Mouse (Mus musculus): ENCODE measurements around the gene Klhl42. TPM values are rescaled to one million over a fixed set of nuclear protein-coding genes. Genes with fewer than 3 reads are reported as not detected.

Gene Klhl42
- polyA plus RNA-seq, 1 experiment from 2014 or later: 7.2 TPM

DNA sequence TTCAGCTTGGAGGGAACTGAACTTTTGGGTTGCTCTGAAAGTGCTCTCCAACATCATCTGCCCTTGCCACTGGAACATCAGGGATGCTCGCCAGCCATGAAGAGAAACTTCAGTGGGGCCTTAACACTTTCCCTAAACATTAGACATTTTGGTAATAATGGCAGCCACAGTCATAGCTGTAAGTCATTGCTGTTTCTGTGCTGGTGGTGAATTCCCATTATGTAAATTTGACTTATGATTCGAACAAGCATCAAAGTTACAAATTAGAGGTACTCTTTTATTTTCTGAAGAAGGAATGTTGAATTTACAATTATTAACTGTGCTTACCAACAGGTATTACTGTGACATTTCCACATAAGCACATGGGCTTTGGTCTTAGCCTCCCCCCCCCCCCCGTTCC lies 27.0 kb downstream of the Klhl42 start:
- Histone ChIP-seq H3K4me3 (ENCODE audit: low read length) (no peak overlapping the region), H3K9me3 (ENCODE audit: control insufficient read depth, low read length) (no peaks in the 10 kb centered on the region), H3K4me2 (replicated peaks; ENCODE audit: low read depth, low read length) (no peak overlapping the region), H3K9ac (ENCODE audit: low read depth, low read length) (no peak overlapping the region), H3K4me1 (ENCODE audit: control insufficient read depth, insufficient read depth, low read length) (no peaks in the 10 kb centered on the region), H3K27me3 (ENCODE audit: control insufficient read depth, insufficient read depth, low read length) (no peaks in the 10 kb centered on the region), H3K27ac (ENCODE audit: low read depth, low read length) (no peak overlapping the region), H3K36me3 (ENCODE audit: control insufficient read depth, insufficient read depth, low read length) (no peaks in the 10 kb centered on the region)
- WGBS: 87% methylated on average over 3 of the region's 3 CpGs
- ATAC-seq (ENCODE audit: low FRiP score, low TSS enrichment): no peak

DNA sequence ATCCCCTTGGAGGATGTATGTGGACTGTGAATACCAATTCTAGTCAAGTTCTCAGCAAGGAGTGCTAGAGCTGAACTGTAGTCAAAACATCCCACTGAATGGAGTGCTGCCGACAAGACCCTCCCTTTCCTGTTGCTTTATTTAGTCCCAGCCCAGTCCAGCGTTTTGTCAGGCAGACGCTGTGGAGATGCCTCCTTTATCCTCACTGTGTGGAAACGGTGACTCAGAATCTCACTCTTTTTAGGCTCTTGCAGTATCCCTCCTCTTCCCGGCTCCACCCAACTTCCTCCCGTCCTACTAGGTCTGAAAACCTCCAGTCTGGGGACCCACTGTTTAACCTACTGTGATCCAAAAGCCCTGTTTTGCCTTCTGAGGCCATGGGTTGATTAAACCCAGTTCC lies 30.1 kb downstream of the Klhl42 start:
- H3K4me3 ChIP-seq (ENCODE audit: low read length): no peak overlapping the region
- H3K27me3 ChIP-seq (ENCODE audit: control insufficient read depth, insufficient read depth, low read length): no peaks in the 10 kb centered on the region
- H3K4me2 ChIP-seq (replicated peaks; ENCODE audit: low read depth, low read length): no peak overlapping the region
- ATAC-seq (ENCODE audit: low FRiP score, low TSS enrichment): no peak
- no peak overlapping the region for H3K9ac ChIP-seq (ENCODE audit: low read depth, low read length)
- H3K9me3 ChIP-seq (ENCODE audit: control insufficient read depth, low read length): no peaks in the 10 kb centered on the region
- H3K4me1 ChIP-seq (ENCODE audit: control insufficient read depth, insufficient read depth, low read length): no peaks in the 10 kb centered on the region
- H3K36me3 ChIP-seq (ENCODE audit: control insufficient read depth, insufficient read depth, low read length): no peaks in the 10 kb centered on the region
- H3K27ac ChIP-seq (ENCODE audit: low read depth, low read length): no peak overlapping the region
- 61% methylated on average over 6 of the region's 6 CpGs for WGBS

DNA sequence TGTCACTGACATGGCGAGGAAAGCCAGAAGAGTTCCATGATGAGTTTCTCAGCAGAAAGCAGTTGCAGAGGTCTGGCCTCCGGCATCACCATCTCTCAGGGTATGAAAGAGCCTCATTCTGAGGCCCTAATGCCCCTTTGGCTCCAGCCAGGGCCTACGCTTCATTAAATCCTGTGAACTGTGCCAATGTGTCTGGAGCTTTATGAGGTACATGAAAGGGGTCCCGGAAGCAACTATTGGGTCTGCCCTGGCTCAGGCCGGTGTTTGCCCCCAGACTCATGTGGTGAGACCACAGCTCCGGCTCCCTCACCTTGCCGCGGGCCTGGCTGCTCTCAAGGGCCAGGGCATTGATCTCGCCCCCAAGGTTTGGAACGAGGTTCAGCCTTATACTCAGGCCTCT lies 36.1 kb downstream of the Klhl42 start:
- no peak overlapping the region for H3K4me3 ChIP-seq (ENCODE audit: low read length)
- no peaks in the 10 kb centered on the region for H3K4me1 ChIP-seq (ENCODE audit: control insufficient read depth, insufficient read depth, low read length)
- WGBS: 82% methylated on average over 10 of the region's 10 CpGs
- no peak overlapping the region for H3K27ac ChIP-seq (ENCODE audit: low read depth, low read length)
- no peak overlapping the region for H3K4me2 ChIP-seq (replicated peaks; ENCODE audit: low read depth, low read length)
- H3K27me3 ChIP-seq (ENCODE audit: control insufficient read depth, insufficient read depth, low read length): no peaks in the 10 kb centered on the region
- ATAC-seq (ENCODE audit: low FRiP score, low TSS enrichment): no peak
- no peaks in the 10 kb centered on the region for H3K9me3 ChIP-seq (ENCODE audit: control insufficient read depth, low read length)
- H3K36me3 ChIP-seq (ENCODE audit: control insufficient read depth, insufficient read depth, low read length): no peaks in the 10 kb centered on the region
- no peak overlapping the region for H3K9ac ChIP-seq (ENCODE audit: low read depth, low read length)

DNA sequence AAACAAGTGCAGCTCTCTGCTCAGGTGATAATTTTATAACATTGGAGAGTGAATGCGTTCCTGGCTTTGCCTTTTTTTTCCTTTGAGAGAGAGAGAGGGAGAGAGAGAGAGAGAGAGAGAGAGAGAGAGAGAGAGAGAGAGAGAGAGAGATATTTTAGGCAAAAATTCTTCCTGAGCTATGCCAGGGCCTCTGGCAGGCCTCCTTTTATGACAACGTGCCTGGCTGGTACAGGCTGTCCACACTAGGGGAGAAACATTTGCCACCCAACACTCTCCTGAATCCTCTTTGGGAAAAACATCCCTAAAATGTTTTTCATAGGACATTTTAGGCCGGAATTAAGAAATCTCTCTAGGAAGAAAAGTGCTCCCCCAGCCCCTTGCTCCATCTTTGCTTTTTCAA lies 47.1 kb downstream of the Klhl42 start:
- WGBS: 84% methylated on average over 3 of the region's 3 CpGs
- H3K4me1 ChIP-seq (ENCODE audit: control insufficient read depth, insufficient read depth, low read length): no peaks in the 10 kb centered on the region
- ATAC-seq (ENCODE audit: low FRiP score, low TSS enrichment): no peak
- no peak overlapping the region for H3K27ac ChIP-seq (ENCODE audit: low read depth, low read length)
- no peak overlapping the region for H3K9ac ChIP-seq (ENCODE audit: low read depth, low read length)
- no peaks in the 10 kb centered on the region for H3K9me3 ChIP-seq (ENCODE audit: control insufficient read depth, low read length)
- no peaks in the 10 kb centered on the region for H3K27me3 ChIP-seq (ENCODE audit: control insufficient read depth, insufficient read depth, low read length)
- H3K4me3 ChIP-seq (ENCODE audit: low read length): no peak overlapping the region
- no peaks in the 10 kb centered on the region for H3K36me3 ChIP-seq (ENCODE audit: control insufficient read depth, insufficient read depth, low read length)
- no peak overlapping the region for H3K4me2 ChIP-seq (replicated peaks; ENCODE audit: low read depth, low read length)

DNA sequence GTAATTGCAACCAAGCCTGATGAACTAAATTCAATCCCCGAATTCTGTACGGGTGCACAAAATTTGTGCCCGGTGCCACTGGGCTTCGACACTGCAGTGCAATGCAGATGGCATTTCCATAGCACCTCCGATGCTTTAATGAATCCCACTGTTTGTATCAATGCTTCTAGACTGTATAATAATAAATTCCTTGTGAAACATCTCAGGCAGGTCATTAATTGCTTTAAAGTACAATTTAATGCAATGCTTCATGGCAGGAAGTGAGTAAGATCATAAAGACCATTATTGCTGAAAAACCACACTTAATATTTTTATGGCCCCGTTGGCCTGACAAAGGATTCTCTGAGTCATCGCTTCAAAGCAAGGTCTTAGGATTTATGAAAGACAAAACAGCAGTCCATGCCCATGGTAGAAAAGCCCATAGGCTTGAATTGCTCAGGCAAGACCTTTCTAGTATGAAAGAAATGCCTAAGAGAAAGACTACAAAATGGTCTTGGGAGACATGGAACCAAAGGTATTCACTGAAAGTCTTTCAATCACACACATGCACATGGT lies 49.5 kb downstream of the Klhl42 start:
- Histone ChIP-seq H3K4me3 (ENCODE audit: low read length) (no peak overlapping the region), H3K27me3 (ENCODE audit: control insufficient read depth, insufficient read depth, low read length) (no peaks in the 10 kb centered on the region), H3K27ac (ENCODE audit: low read depth, low read length) (no peak overlapping the region), H3K36me3 (ENCODE audit: control insufficient read depth, insufficient read depth, low read length) (no peaks in the 10 kb centered on the region), H3K4me1 (ENCODE audit: control insufficient read depth, insufficient read depth, low read length) (no peaks in the 10 kb centered on the region), H3K4me2 (replicated peaks; ENCODE audit: low read depth, low read length) (no peak overlapping the region), H3K9ac (ENCODE audit: low read depth, low read length) (no peak overlapping the region), H3K9me3 (ENCODE audit: control insufficient read depth, low read length) (no peaks in the 10 kb centered on the region)
- ATAC-seq (ENCODE audit: low FRiP score, low TSS enrichment): no peak
- WGBS: 88% methylated on average over 7 of the region's 7 CpGs

DNA sequence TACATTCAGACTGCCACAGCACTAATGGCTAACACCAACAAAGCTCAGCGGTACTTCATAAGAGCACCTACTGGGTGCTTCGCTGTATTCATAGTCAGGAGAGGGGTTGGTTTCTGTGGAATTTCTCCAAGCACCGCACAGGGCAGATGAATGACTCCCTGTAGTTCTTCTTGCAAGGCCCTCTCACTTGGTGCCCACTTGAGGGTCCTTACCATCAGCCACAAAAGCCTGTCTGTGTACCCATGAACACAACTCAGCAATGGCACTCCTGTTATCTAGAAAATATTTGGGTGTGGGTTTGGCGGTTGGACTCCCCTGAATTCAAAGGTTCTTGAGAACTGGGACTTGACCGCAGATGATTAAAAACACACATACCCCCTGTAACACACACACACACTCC lies 53.5 kb downstream of the Klhl42 start:
- H3K9me3 ChIP-seq (ENCODE audit: control insufficient read depth, low read length): no peaks in the 10 kb centered on the region
- no peaks in the 10 kb centered on the region for H3K36me3 ChIP-seq (ENCODE audit: control insufficient read depth, insufficient read depth, low read length)
- 88% methylated on average over 5 of the region's 5 CpGs for WGBS
- no peaks in the 10 kb centered on the region for H3K4me1 ChIP-seq (ENCODE audit: control insufficient read depth, insufficient read depth, low read length)
- H3K27me3 ChIP-seq (ENCODE audit: control insufficient read depth, insufficient read depth, low read length): no peaks in the 10 kb centered on the region
- no peak overlapping the region for H3K4me3 ChIP-seq (ENCODE audit: low read length)
- H3K9ac ChIP-seq (ENCODE audit: low read depth, low read length): no peak overlapping the region
- no peak overlapping the region for H3K4me2 ChIP-seq (replicated peaks; ENCODE audit: low read depth, low read length)
- H3K27ac ChIP-seq (ENCODE audit: low read depth, low read length): no peak overlapping the region
- no peak for ATAC-seq (ENCODE audit: low FRiP score, low TSS enrichment)

DNA sequence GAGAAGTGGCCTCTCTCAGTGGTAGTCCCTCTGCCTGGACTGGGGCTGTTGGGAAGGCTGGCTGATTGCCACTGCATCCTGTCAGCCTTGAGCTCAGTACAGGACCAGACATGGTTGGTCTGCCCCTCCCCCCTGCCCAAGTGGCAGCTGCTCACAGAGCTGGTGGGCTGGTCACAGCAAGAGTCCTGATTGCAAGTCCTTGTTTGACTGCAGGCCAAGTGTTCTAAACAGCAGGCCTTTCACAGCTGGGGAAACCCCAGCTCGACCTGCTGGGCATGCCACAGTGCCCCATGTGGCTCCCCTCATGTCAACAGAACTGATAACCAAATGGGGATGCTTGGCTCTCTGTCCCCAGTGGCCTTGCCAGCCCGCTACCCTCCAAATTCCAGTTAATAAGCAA lies 54.1 kb downstream of the Klhl42 start:
- H3K27me3 ChIP-seq (ENCODE audit: control insufficient read depth, insufficient read depth, low read length): no peaks in the 10 kb centered on the region
- no peak overlapping the region for H3K27ac ChIP-seq (ENCODE audit: low read depth, low read length)
- no peak overlapping the region for H3K4me3 ChIP-seq (ENCODE audit: low read length)
- H3K4me1 ChIP-seq (ENCODE audit: control insufficient read depth, insufficient read depth, low read length): no peaks in the 10 kb centered on the region
- WGBS: 21% methylated on average over 2 of the region's 2 CpGs
- no peaks in the 10 kb centered on the region for H3K9me3 ChIP-seq (ENCODE audit: control insufficient read depth, low read length)
- no peak overlapping the region for H3K4me2 ChIP-seq (replicated peaks; ENCODE audit: low read depth, low read length)
- no peaks in the 10 kb centered on the region for H3K36me3 ChIP-seq (ENCODE audit: control insufficient read depth, insufficient read depth, low read length)
- H3K9ac ChIP-seq (ENCODE audit: low read depth, low read length): no peak overlapping the region
- ATAC-seq (ENCODE audit: low FRiP score, low TSS enrichment): no peak; the same call in 1 of the 2 replicates

DNA sequence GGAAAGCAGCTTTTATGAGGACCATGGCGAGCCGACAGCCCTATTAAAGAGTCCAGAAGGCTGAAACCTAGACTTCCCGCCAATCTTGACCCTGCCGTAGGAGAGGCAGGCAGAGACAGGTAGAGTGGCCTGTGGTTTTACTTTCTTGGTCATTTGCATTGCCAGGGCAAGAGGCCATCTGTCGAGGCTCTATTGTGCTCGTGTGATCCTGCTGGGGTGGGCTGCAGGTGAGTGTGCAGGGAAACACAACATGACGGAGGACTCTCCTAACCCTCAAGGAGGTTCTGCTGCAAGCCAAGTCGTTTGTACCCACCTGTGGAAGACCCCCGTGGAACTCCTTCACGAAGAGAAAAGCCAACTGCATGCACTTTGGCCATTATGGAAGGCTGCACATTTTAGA lies 54.6 kb downstream of the Klhl42 start:
- Histone ChIP-seq H3K36me3 (ENCODE audit: control insufficient read depth, insufficient read depth, low read length) (no peaks in the 10 kb centered on the region), H3K4me3 (ENCODE audit: low read length) (no peak overlapping the region), H3K4me2 (replicated peaks; ENCODE audit: low read depth, low read length) (no peak overlapping the region), H3K4me1 (ENCODE audit: control insufficient read depth, insufficient read depth, low read length) (no peaks in the 10 kb centered on the region), H3K27ac (ENCODE audit: low read depth, low read length) (no peak overlapping the region), H3K9ac (ENCODE audit: low read depth, low read length) (no peak overlapping the region), H3K27me3 (ENCODE audit: control insufficient read depth, insufficient read depth, low read length) (no peaks in the 10 kb centered on the region), H3K9me3 (ENCODE audit: control insufficient read depth, low read length) (no peaks in the 10 kb centered on the region)
- ATAC-seq (ENCODE audit: low FRiP score, low TSS enrichment): no peak
- WGBS: 69% methylated on average over 10 of the region's 10 CpGs

DNA sequence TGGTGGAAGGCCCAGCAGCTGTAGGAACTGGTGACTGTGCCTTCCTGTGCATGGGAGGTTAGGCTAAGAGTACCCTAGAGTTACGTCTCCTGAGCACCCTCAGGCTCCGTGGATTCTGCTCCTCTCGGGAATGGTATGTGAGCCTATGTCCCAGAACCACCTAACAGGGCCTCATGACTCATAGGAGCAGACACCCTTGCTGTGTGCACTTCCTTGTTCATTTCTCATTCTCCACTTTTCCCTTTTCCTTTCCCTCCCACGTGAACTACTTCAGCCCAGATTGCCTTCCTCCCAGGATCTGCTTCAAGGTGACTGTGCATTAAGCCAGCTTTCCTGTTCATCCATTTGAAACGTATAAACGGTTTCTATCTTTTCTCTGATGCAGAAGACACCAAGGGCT lies 59.9 kb downstream of the Klhl42 start:
- H3K27me3 ChIP-seq (ENCODE audit: control insufficient read depth, insufficient read depth, low read length): no peaks in the 10 kb centered on the region
- no peak overlapping the region for H3K9ac ChIP-seq (ENCODE audit: low read depth, low read length)
- H3K4me2 ChIP-seq (replicated peaks; ENCODE audit: low read depth, low read length): no peak overlapping the region
- 78% methylated on average over 6 of the region's 6 CpGs for WGBS
- H3K9me3 ChIP-seq (ENCODE audit: control insufficient read depth, low read length): no peaks in the 10 kb centered on the region
- no peak overlapping the region for H3K27ac ChIP-seq (ENCODE audit: low read depth, low read length)
- no peak for ATAC-seq (ENCODE audit: low FRiP score, low TSS enrichment)
- no peaks in the 10 kb centered on the region for H3K4me1 ChIP-seq (ENCODE audit: control insufficient read depth, insufficient read depth, low read length)
- no peaks in the 10 kb centered on the region for H3K36me3 ChIP-seq (ENCODE audit: control insufficient read depth, insufficient read depth, low read length)
- no peak overlapping the region for H3K4me3 ChIP-seq (ENCODE audit: low read length)

DNA sequence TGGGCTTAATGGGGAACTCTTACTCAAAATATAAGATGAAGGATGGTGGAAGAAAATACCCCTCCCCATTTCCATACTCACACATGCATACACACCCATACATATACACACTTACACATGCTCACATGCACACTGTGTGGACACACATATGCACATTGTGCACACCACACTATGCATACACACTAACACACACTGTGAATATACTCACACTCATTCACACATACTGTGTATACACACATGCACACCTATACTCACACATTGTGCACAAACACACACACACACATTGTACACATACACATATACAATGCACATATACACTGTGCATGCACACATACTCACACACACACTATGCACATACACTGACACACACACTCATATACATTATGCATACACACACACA lies 60.7 kb downstream of the Klhl42 start:
- no peak overlapping the region for H3K4me2 ChIP-seq (replicated peaks; ENCODE audit: low read depth, low read length)
- no peaks in the 10 kb centered on the region for H3K27me3 ChIP-seq (ENCODE audit: control insufficient read depth, insufficient read depth, low read length)
- H3K4me3 ChIP-seq (ENCODE audit: low read length): no peak overlapping the region
- no peak for ATAC-seq (ENCODE audit: low FRiP score, low TSS enrichment)
- H3K9me3 ChIP-seq (ENCODE audit: control insufficient read depth, low read length): no peaks in the 10 kb centered on the region
- no peak overlapping the region for H3K27ac ChIP-seq (ENCODE audit: low read depth, low read length)
- H3K36me3 ChIP-seq (ENCODE audit: control insufficient read depth, insufficient read depth, low read length): no peaks in the 10 kb centered on the region
- no peaks in the 10 kb centered on the region for H3K4me1 ChIP-seq (ENCODE audit: control insufficient read depth, insufficient read depth, low read length)
- H3K9ac ChIP-seq (ENCODE audit: low read depth, low read length): no peak overlapping the region

Measured in kidney, embryonic 14.5 days (tissue).